Mouse (Mus musculus) CH12.LX (cell line): ENCODE measurements at regions not wholly inside any gene's neighbourhood (a gene's known extent, or its start where the extent isn't known, plus 50 kb on each side); places are given as distances from the start of the nearest gene placed in this dataset.

Source experiments
- DNase-seq: peaks from one replicate; pipeline ENCODE4 v3.0.0-alpha.2; 2013; ENCODE audit errors: extremely low read depth
- H3K27ac ChIP-seq: 2 replicates; pipeline ENCODE4 v1.5.1; 2012; ENCODE audit warnings: low read depth, mild to moderate bottlenecking, control low read depth, moderate library complexity; ENCODE audit not compliant: insufficient read depth
- H3K27me3 ChIP-seq: replicated peaks from 2 replicates; pipeline ENCODE3; 2012; ENCODE audit warnings: inconsistent platforms
- H3K36me3 ChIP-seq, 2 experiments: replicated peaks in 1 of 2; 2 replicates each; pipeline versions ENCODE3 to v1.6.1; 2012; ENCODE audit warnings: inconsistent platforms in 1 of 2, low read length in 1 of 2, mild to moderate bottlenecking in 1 of 2, mixed read lengths in 1 of 2, moderate library complexity in 1 of 2; ENCODE audit not compliant: control insufficient read depth in 1 of 2, insufficient read depth in 1 of 2
- H3K4me1 ChIP-seq, 2 experiments: 2 replicates each; pipeline ENCODE4 v1.6.1; 2012; ENCODE audit warnings: inconsistent platforms in 1 of 2, moderate library complexity in 1 of 2; ENCODE audit not compliant: insufficient read depth in 2 of 2, control insufficient read depth in 1 of 2
- H3K4me2 ChIP-seq: 2 replicates; pipeline ENCODE4 v1.6.1; 2012; ENCODE audit warnings: low read depth, mild to moderate bottlenecking, control low read depth; ENCODE audit not compliant: poor library complexity, insufficient read depth, severe bottlenecking
- H3K4me3 ChIP-seq, 3 experiments: fragments of 150-350 bp in 1 of 3; sonication (generic) in 1 of 3; replicated peaks in 1 of 3; 2 replicates each; pipeline versions ENCODE3 to v1.5.1; 2011 to 2012; ENCODE audit warnings: low read depth in 2 of 3, low read length in 2 of 3, mild to moderate bottlenecking in 2 of 3, moderate library complexity in 2 of 3, control low read depth in 1 of 3, improper control_type of control experiment in 1 of 3, inconsistent platforms in 1 of 3, mixed read lengths in 1 of 3; ENCODE audit not compliant: poor library complexity in 1 of 3
- H3K79me2 ChIP-seq: replicated peaks from 2 replicates; pipeline ENCODE4 v1.6.1; 2012; ENCODE audit warnings: mild to moderate bottlenecking, moderate library complexity; ENCODE audit not compliant: control insufficient read depth, poor library complexity, insufficient read depth, severe bottlenecking; ENCODE audit errors: extremely low read depth
- H3K9ac ChIP-seq: 2 replicates; pipeline ENCODE4 v1.6.1; 2012; ENCODE audit warnings: low read depth, mild to moderate bottlenecking, control low read depth, moderate library complexity; ENCODE audit not compliant: insufficient read depth
- H3K9me3 ChIP-seq: replicated peaks from 2 replicates; pipeline ENCODE3; 2012; ENCODE audit warnings: low read length, inconsistent platforms, mixed read lengths
- BHLHE40 ChIP-seq: IDR thresholded peaks from 2 replicates; pipeline ENCODE4 v1.6.1; 2011; ENCODE audit warnings: mild to moderate bottlenecking, low read depth, low read length, improper control_type of control experiment
- CHD2 ChIP-seq: IDR thresholded peaks from 2 replicates; pipeline ENCODE4 v1.6.1; 2011; ENCODE audit warnings: low read length, improper control_type of control experiment
- CTCF ChIP-seq, 2 experiments: IDR thresholded peaks in 1 of 2; conservative IDR thresholded peaks in 1 of 2; 2 replicates each; pipeline ENCODE4 v1.5.1; 2011 to 2012; ENCODE audit warnings: low read depth in 2 of 2, low read length in 2 of 2, improper control_type of control experiment in 1 of 2, inconsistent platforms in 1 of 2, mild to moderate bottlenecking in 1 of 2, moderate library complexity in 1 of 2
- E2F4 ChIP-seq: IDR thresholded peaks from 2 replicates; pipeline ENCODE4 v1.6.1; 2011; ENCODE audit warnings: low read depth, low read length, improper control_type of control experiment; ENCODE audit not compliant: insufficient replicate concordance
- EP300 ChIP-seq: IDR thresholded peaks from 2 replicates; pipeline ENCODE4 v1.6.1; 2011; ENCODE audit warnings: low read length, improper control_type of control experiment
- GABPA ChIP-seq: IDR thresholded peaks from 2 replicates; pipeline ENCODE4 v1.6.1; 2012; ENCODE audit warnings: low read depth, low read length, improper control_type of control experiment, inconsistent platforms; ENCODE audit not compliant: insufficient replicate concordance
- HCFC1 ChIP-seq: IDR thresholded peaks from 2 replicates; pipeline ENCODE4 v1.6.1; 2012; ENCODE audit warnings: low read depth, mild to moderate bottlenecking, inconsistent platforms, low read length, improper control_type of control experiment
- IRF4 ChIP-seq: IDR thresholded peaks from 2 replicates; pipeline ENCODE4 v1.6.1; 2014; ENCODE audit warnings: low read depth, mild to moderate bottlenecking, inconsistent platforms, low read length, improper control_type of control experiment
- JUND ChIP-seq: conservative IDR thresholded peaks from 2 replicates; pipeline ENCODE4 v1.6.1; 2011; ENCODE audit warnings: low read depth, low read length, improper control_type of control experiment
- MAFK ChIP-seq: IDR thresholded peaks from 2 replicates; pipeline ENCODE4 v1.6.1; 2011; ENCODE audit warnings: low read length, improper control_type of control experiment; ENCODE audit not compliant: insufficient replicate concordance
- MAX ChIP-seq: IDR thresholded peaks from 2 replicates; pipeline ENCODE4 v1.6.1; 2011; ENCODE audit warnings: low read length, improper control_type of control experiment
- MAZ ChIP-seq: IDR thresholded peaks from 2 replicates; pipeline ENCODE4 v1.6.1; 2012; ENCODE audit warnings: low read depth, mild to moderate bottlenecking, inconsistent platforms, low read length, improper control_type of control experiment, moderate library complexity
- POLR2AphosphoS2 ChIP-seq: IDR thresholded peaks from 2 replicates; pipeline ENCODE4 v1.6.1; 2011; ENCODE audit warnings: low read depth, low read length, improper control_type of control experiment
- RAD21 ChIP-seq: IDR thresholded peaks from 2 replicates; pipeline ENCODE4 v1.6.1; 2011; ENCODE audit warnings: low read depth, mild to moderate bottlenecking, low read length, improper control_type of control experiment, moderate library complexity
- RCOR1 ChIP-seq: conservative IDR thresholded peaks from 2 replicates; pipeline ENCODE4 v1.6.1; 2012; ENCODE audit warnings: low read depth, mild to moderate bottlenecking, inconsistent platforms, low read length, improper control_type of control experiment
- SIN3A ChIP-seq: IDR thresholded peaks from 2 replicates; pipeline ENCODE4 v1.6.1; 2012; ENCODE audit warnings: low read length, improper control_type of control experiment, inconsistent platforms
- TBP ChIP-seq: conservative IDR thresholded peaks from 2 replicates; pipeline ENCODE4 v1.6.1; 2011; ENCODE audit warnings: low read depth, low read length, improper control_type of control experiment
- UBTF ChIP-seq: IDR thresholded peaks from 2 replicates; pipeline ENCODE4 v1.6.1; 2012; ENCODE audit warnings: low read depth, mild to moderate bottlenecking, inconsistent platforms, low read length, improper control_type of control experiment, moderate library complexity
- USF1 ChIP-seq: IDR thresholded peaks from 2 replicates; pipeline ENCODE4 v1.6.1; 2014; ENCODE audit warnings: low read depth, mild to moderate bottlenecking, inconsistent platforms, low read length, improper control_type of control experiment
- USF2 ChIP-seq: conservative IDR thresholded peaks from 2 replicates; pipeline ENCODE4 v1.6.1; 2011; ENCODE audit warnings: low read depth, low read length, improper control_type of control experiment
- ZC3H11A ChIP-seq: IDR thresholded peaks from 2 replicates; pipeline ENCODE4 v1.6.1; 2012; ENCODE audit warnings: low read depth, mild to moderate bottlenecking, inconsistent platforms, low read length, improper control_type of control experiment
- ZKSCAN1 ChIP-seq: IDR thresholded peaks from 2 replicates; pipeline ENCODE4 v1.6.1; 2012; ENCODE audit warnings: low read depth, inconsistent platforms, low read length, improper control_type of control experiment, borderline replicate concordance
- ZMIZ1 ChIP-seq: IDR thresholded peaks from 2 replicates; pipeline ENCODE4 v1.6.1; 2012; ENCODE audit warnings: low read depth, mild to moderate bottlenecking, inconsistent platforms, low read length, improper control_type of control experiment
- dilution Hi-C: fragments of 300-500 bp; cut with MboI; formaldehyde crosslinking; loops from 2 replicates; pipeline ENCODE4 v1.14.3; 2020; ENCODE audit warnings: low sequenced_read_pairs; ENCODE audit not compliant: extremely low pct_unique_long_range_greater_than_20kb, extremely low pct_ligation_motif_present
- in situ Hi-C: fragments of 300-500 bp; cut with MboI; formaldehyde crosslinking; loops from 3 replicates; pipeline ENCODE4 v1.14.3; 2019; ENCODE audit warnings: low sequenced_read_pairs, low pct_ligation_motif_present, low pct_unique_long_range_greater_than_20kb, mixed read lengths

DNA sequence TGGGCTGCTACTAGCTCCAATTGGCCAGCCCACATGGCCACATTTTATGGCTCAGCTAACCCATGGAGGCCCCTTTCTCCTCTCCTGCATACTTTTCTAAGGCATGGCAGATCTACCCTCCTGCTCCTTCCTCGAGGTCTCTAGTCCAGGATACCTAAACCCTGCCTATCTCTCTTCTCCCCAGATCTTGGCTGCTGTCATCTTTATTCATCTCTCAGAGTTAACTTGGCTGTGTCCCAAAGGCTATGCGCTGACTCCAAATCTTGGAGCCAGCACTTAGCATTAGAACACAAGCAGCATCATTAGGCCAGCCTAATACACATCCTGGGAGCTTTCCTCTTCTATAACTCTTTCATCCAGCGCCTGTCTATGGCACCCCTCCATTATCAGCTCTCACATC is 430.5 kb upstream of the Arid1b start:
- Histone ChIP-seq H3K4me2 (no peak overlapping the region), H3K36me3 (no peaks in the 10 kb centered on the region), H3K4me3 (no peak overlapping the region), H3K9ac (no peak overlapping the region), H3K27me3 (no peaks in the 10 kb centered on the region), H3K9me3 (no peaks in the 10 kb centered on the region), H3K27ac (no peak overlapping the region), H3K79me2 (no peaks in the 10 kb centered on the region), H3K4me1 (no peaks in the 10 kb centered on the region)
- in situ Hi-C loops, result no loop called here
- TF ChIP-seq BHLHE40, result no peak
- no peak for TF ChIP-seq ZMIZ1
- TF ChIP-seq USF1, result no peak
- TF ChIP-seq RCOR1, result no peak
- TF ChIP-seq SIN3A, result no peak
- DNase-seq, result no peak
- dilution Hi-C loops, result no loop called here

GRCm38 (mm10) chr17:4576883-4577282 is 417.2 kb upstream of the Arid1b start:
- Histone ChIP-seq H3K9me3 (no peaks in the 10 kb centered on the region), H3K79me2 (no peaks in the 10 kb centered on the region), H3K36me3 (no peaks in the 10 kb centered on the region), H3K4me3 (no peak overlapping the region), H3K27me3 (no peaks in the 10 kb centered on the region), H3K9ac (no peak overlapping the region), H3K4me1 (peaks cover 0 to 20% of the 10 kb centered on the region in 2 experiments; a peak in 2 of 4 replicates), H3K4me2 (no peak overlapping the region), H3K27ac (no peak overlapping the region)
- DNase-seq, result peak; percentile 14
- TF ChIP-seq MAFK, result peak; percentile 68; the same call in 1 of the 2 replicates
- no peak for TF ChIP-seq RCOR1
- TF ChIP-seq EP300, result no peak
- TF ChIP-seq CTCF (conservative IDR thresholded peaks at IDR 0.05 in 1 of 2, IDR thresholded peaks at IDR 0.05 in 1 of 2; ENCODE audit: low read depth in 2 of 2, low read length in 2 of 2), result no peak
- no peak for TF ChIP-seq GABPA
- TF ChIP-seq E2F4, result no peak
- in situ Hi-C loops (no loop called here), dilution Hi-C loops (no loop called here)

- no peak overlapping the region for H3K9ac ChIP-seq
- DNase-seq, result peak; percentile 4
- TF ChIP-seq SIN3A, result no peak
- no peak for TF ChIP-seq USF2
- TF ChIP-seq UBTF, result no peak
- no peak for TF ChIP-seq IRF4
- no peak for TF ChIP-seq RAD21
- TF ChIP-seq HCFC1, result no peak
- no peak for TF ChIP-seq E2F4
- no peak for TF ChIP-seq MAZ
- no peak for TF ChIP-seq CHD2
- no peak for TF ChIP-seq TBP
- TF ChIP-seq ZC3H11A, result no peak
- no peak for TF ChIP-seq JUND
- TF ChIP-seq MAX, result no peak
- no peak for TF ChIP-seq ZKSCAN1
- TF ChIP-seq EP300, result no peak
- no peak for TF ChIP-seq POLR2AphosphoS2
- H3K79me2 ChIP-seq, result no peaks in the 10 kb centered on the region
- H3K4me2 ChIP-seq, result no peak overlapping the region
- H3K4me3 ChIP-seq, result no peak overlapping the region
- no peaks in the 10 kb centered on the region for H3K36me3 ChIP-seq
- dilution Hi-C loops (no loop called here), in situ Hi-C loops (no loop called here)
- peaks cover 0 to 14% of the 10 kb centered on the region in 2 experiments; a peak in 1 of 4 replicates for H3K4me1 ChIP-seq
- no peaks in the 10 kb centered on the region for H3K27me3 ChIP-seq
- H3K27ac ChIP-seq, result no peak overlapping the region
- H3K9me3 ChIP-seq, result no peaks in the 10 kb centered on the region
Measured at GRCm38 (mm10) chr17:4581851-4582250, 412.3 kb upstream of the Arid1b start.
